8 mouse cellular contexts compared by ENCODE assay signal in the genomic region with DNA sequence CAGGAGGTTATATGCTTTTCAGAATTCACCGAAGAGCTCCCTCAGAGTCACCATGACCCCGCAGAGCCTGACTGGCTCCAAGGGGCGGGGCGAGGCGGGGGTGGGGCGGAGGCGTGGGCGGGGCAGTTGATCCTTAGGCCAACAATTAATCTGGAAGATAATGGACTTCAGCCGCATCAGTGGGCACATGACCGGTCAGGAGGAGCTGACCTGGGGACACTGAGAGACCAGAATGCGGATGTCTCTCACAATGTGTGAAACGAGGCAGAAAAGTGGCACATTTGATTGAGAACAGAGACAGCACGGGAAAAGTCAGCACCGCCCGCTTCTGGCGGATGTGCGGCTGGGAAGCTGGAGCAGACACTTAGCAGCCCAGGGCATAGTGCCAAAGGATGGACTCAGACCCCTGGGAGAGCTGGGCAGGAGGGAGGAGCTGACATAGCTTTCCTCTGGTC.
A peak's percentile ranks its signal among the peaks of the same experiment; 100 is the strongest.
DNase-seq lines count a peak whose midpoint lies in the region; ATAC-seq and TF ChIP-seq lines count a peak whose summit lies in the region.

No protein-coding gene starts in this region.

- 3% methylated on average over 17 of the region's 17 CpGs for WGBS in hindbrain, embryonic 12.5 days
- WGBS in limb, embryonic 14.5 days = 23% methylated on average over 17 of the region's 17 CpGs
- 6% methylated on average over 17 of the region's 17 CpGs for WGBS in midbrain, postnatal 0 days

- peak overlapping the region; percentile 54 for H3K4me2 ChIP-seq in hindbrain, embryonic 12.5 days (replicated peaks)
- H3K4me2 ChIP-seq in limb, embryonic 14.5 days (replicated peaks; ENCODE audit: low read depth, low read length, severe bottlenecking) = peak overlapping the region; percentile 45
- peak overlapping the region; percentile 41 for H3K4me2 ChIP-seq in midbrain, postnatal 0 days (ENCODE audit: low read depth, low read length, poor library complexity, severe bottlenecking)

- peak; percentile 54; the same call in 1 of the 2 replicates for ATAC-seq in hindbrain, embryonic 12.5 days (ENCODE audit: low FRiP score)
- no peak for ATAC-seq in limb, embryonic 14.5 days (ENCODE audit: low FRiP score, low read depth)
- no peak for ATAC-seq in midbrain, postnatal 0 days (ENCODE audit: low FRiP score)
- ATAC-seq in megakaryocyte-erythroid progenitor cell, adult 5-6 weeks (replicated peaks; ENCODE audit: low FRiP score, low TSS enrichment, poor library complexity, severe bottlenecking) = no peak

- H3K9ac ChIP-seq in hindbrain, embryonic 12.5 days = peak overlapping the region; percentile 25; the same call in 1 of the 2 replicates
- no peak overlapping the region for H3K9ac ChIP-seq in limb, embryonic 14.5 days (ENCODE audit: low read depth, low read length, severe bottlenecking)
- no peak overlapping the region for H3K9ac ChIP-seq in midbrain, postnatal 0 days (replicated peaks; ENCODE audit: low read length, poor library complexity, severe bottlenecking)

- no peaks in the 10 kb centered on the region for H3K9me3 ChIP-seq in hindbrain, embryonic 12.5 days (replicated peaks)
- H3K9me3 ChIP-seq in limb, embryonic 14.5 days (ENCODE audit: control insufficient read depth, low read length) = no peaks in the 10 kb centered on the region
- no peaks in the 10 kb centered on the region for H3K9me3 ChIP-seq in midbrain, postnatal 0 days (ENCODE audit: low read length)

- no peak overlapping the region for H3K27ac ChIP-seq in hindbrain, embryonic 12.5 days
- no peak overlapping the region for H3K27ac ChIP-seq in limb, embryonic 14.5 days (replicated peaks; ENCODE audit: low read depth, low read length)
- H3K27ac ChIP-seq in midbrain, postnatal 0 days (ENCODE audit: low read depth, low read length) = no peak overlapping the region

- H3K4me3 ChIP-seq in hindbrain, embryonic 12.5 days = peak overlapping the region; percentile 28
- peak overlapping the region; percentile 15 for H3K4me3 ChIP-seq in limb, embryonic 14.5 days (replicated peaks; ENCODE audit: low read length)
- peak overlapping the region; percentile 15; the same call in 1 of the 2 replicates for H3K4me3 ChIP-seq in midbrain, postnatal 0 days (ENCODE audit: low read depth, low read length)

- no peaks in the 10 kb centered on the region for H3K36me3 ChIP-seq in hindbrain, embryonic 12.5 days
- no peaks in the 10 kb centered on the region for H3K36me3 ChIP-seq in limb, embryonic 14.5 days (ENCODE audit: control insufficient read depth, insufficient read depth, low read length)
- H3K36me3 ChIP-seq in midbrain, postnatal 0 days (ENCODE audit: insufficient read depth, low read length) = no peaks in the 10 kb centered on the region

- peaks cover 80% of the 10 kb centered on the region for H3K27me3 ChIP-seq in hindbrain, embryonic 12.5 days
- no peaks in the 10 kb centered on the region for H3K27me3 ChIP-seq in limb, embryonic 14.5 days (ENCODE audit: control insufficient read depth, insufficient read depth, low read length)
- no peaks in the 10 kb centered on the region for H3K27me3 ChIP-seq in midbrain, postnatal 0 days (ENCODE audit: insufficient read depth, low read length)

- TF ChIP-seq CTCF in midbrain, postnatal 0 days (IDR thresholded peaks at IDR 0.05) = no peak

- TF ChIP-seq POLR2A in limb, embryonic 14.5 days (IDR thresholded peaks at IDR 0.05; ENCODE audit: borderline replicate concordance, extremely low read depth, insufficient read depth, insufficient read length) = no peak

- H3K4me1 ChIP-seq in hindbrain, embryonic 12.5 days = peaks cover 6% of the 10 kb centered on the region
- peaks cover 21% of the 10 kb centered on the region for H3K4me1 ChIP-seq in limb, embryonic 14.5 days (ENCODE audit: control insufficient read depth, insufficient read depth, low read length)
- no peaks in the 10 kb centered on the region; the same call in 1 of the 2 replicates for H3K4me1 ChIP-seq in midbrain, postnatal 0 days (ENCODE audit: insufficient read depth, low read length)

- DNase-seq in cerebellum, adult 11 months = peak; percentile 1
- DNase-seq in cerebellum, adult 11-12 months = no peak
- peak; percentile 76 for DNase-seq in embryo, embryonic 9.5 days (ENCODE audit: extremely low spot score)
- peak; percentile 27 for DNase-seq in limb, embryonic 14.5 days (ENCODE audit: low spot score)
- peak; percentile 40 for DNase-seq in midbrain, postnatal 0 days (ENCODE audit: low spot score)
- DNase-seq in spleen, postnatal 10 days (ENCODE audit: low spot score in 2 of 2) = no peak

Comparison
In these comparisons a context has a peak if more than half of its experiments do, and no peak if none do; other contexts are left out.
1. DNase-seq: peak in cerebellum, adult 11 months (single experiment), embryo, embryonic 9.5 days (single experiment), limb, embryonic 14.5 days (single experiment) and midbrain, postnatal 0 days (single experiment); none in cerebellum, adult 11-12 months (single experiment) and spleen, postnatal 10 days (0 of 2).
2. Peak in every context shown above with its lines, with median percentiles within 50 percentile points of each other: H3K4me2 ChIP-seq and H3K4me3 ChIP-seq.